Mouse (Mus musculus): ENCODE measurements at regions not wholly inside any gene's neighbourhood (a gene's known extent, or its start where the extent isn't known, plus 50 kb on each side); places are given as distances from the start of the nearest gene placed in this dataset.

GRCm38 (mm10) chr19:37754024-37754423 is 56.4 kb downstream of the Cyp26a1 start:
- ChIA-PET CTCF (interaction anchor here (0.5 to 1.2 kb wide), 5 partner anchors 22 to 229 kb away, joined by 3 to 6 read pairs (median 3); no protein-coding TSS in a partner anchor), POLR2A (interaction anchor here in 2 of 4 experiments (0.6 to 1.0 kb wide), 2 partner anchors 60 to 115 kb away, joined by 3 to 5 read pairs; no protein-coding TSS in a partner anchor)

GRCm38 (mm10) chr19:37755372-37755771 is 57.8 kb downstream of the Cyp26a1 start:
- ChIA-PET POLR2A (no interaction called here), CTCF (interaction anchor here (0.6 to 1.0 kb wide), 8 partner anchors 13 to 421 kb away, joined by 3 to 5 read pairs (median 3); no protein-coding TSS in a partner anchor)

GRCm38 (mm10) chr19:37769376-37769775 is 71.8 kb downstream of the Cyp26a1 start:
- CTCF ChIA-PET: no interaction called here
- POLR2A ChIA-PET: no interaction called here

- ChIA-PET CTCF (no interaction called here), POLR2A (interaction anchor here in 1 of 4 experiments (1.1 kb wide), 1 partner anchor 9 kb away, joined by 3 read pairs; no protein-coding TSS in a partner anchor)
Observed at GRCm38 (mm10) chr19:37771956-37772355, 74.4 kb downstream of the Cyp26a1 start.

GRCm38 (mm10) chr19:37774551-37774950 is 77.0 kb downstream of the Cyp26a1 start:
- ChIA-PET POLR2A (no interaction called here), CTCF (no interaction called here)

GRCm38 (mm10) chr19:37774966-37775365 is 77.4 kb downstream of the Cyp26a1 start:
- CTCF ChIA-PET: no interaction called here

GRCm38 (mm10) chr19:37777961-37778360 is 80.4 kb downstream of the Cyp26a1 start:
- POLR2A ChIA-PET: no interaction called here
- CTCF ChIA-PET: interaction anchor here in 1 of 4 experiments (0.6 kb wide), 1 partner anchor 32 kb away, joined by 3 read pairs; no protein-coding TSS in a partner anchor

More at GRCm38 (mm10) chr19:37774966-37775365, 77.4 kb downstream of the Cyp26a1 start:
- POLR2A ChIA-PET: no interaction called here

GRCm38 (mm10) chr19:37778568-37778967 is 81.0 kb downstream of the Cyp26a1 start:
- ChIA-PET POLR2A (no interaction called here), CTCF (no interaction called here)

GRCm38 (mm10) chr19:37788540-37788939 is 90.9 kb downstream of the Cyp26a1 start:
- ChIA-PET CTCF (no interaction called here), POLR2A (no interaction called here)

- ChIA-PET POLR2A (interaction anchor here in 1 of 4 experiments (0.6 to 1.4 kb wide), 2 partner anchors 68 to 98 kb away, joined by 3 read pairs; no protein-coding TSS in a partner anchor), CTCF (no interaction called here)
Observed at GRCm38 (mm10) chr19:37789576-37790180, 92.1 kb downstream of the Cyp26a1 start.

GRCm38 (mm10) chr19:37790281-37791073 is 92.9 kb downstream of the Cyp26a1 start:
- CTCF ChIA-PET: no interaction called here
- POLR2A ChIA-PET: interaction anchor here in 1 of 4 experiments (0.6 to 1.4 kb wide), 2 partner anchors 68 to 98 kb away, joined by 3 read pairs; no protein-coding TSS in a partner anchor

- POLR2A ChIA-PET: no interaction called here
- CTCF ChIA-PET: no interaction called here
Observed at GRCm38 (mm10) chr19:37793176-37793575, 95.6 kb downstream of the Cyp26a1 start.

- ChIA-PET CTCF (no interaction called here), POLR2A (interaction anchor here in 1 of 4 experiments (0.7 kb wide), 1 partner anchor 63 kb away, joined by 4 read pairs; no protein-coding TSS in a partner anchor)
Observed at GRCm38 (mm10) chr19:37795552-37796343, 98.2 kb downstream of the Cyp26a1 start.

- CTCF ChIA-PET: no interaction called here
- POLR2A ChIA-PET: interaction anchor here in 1 of 4 experiments (0.6 kb wide), 1 partner anchor 65 kb away, joined by 5 read pairs; no protein-coding TSS in a partner anchor
Observed at GRCm38 (mm10) chr19:37800161-37800660, 102.6 kb downstream of the Cyp26a1 start.

- CTCF ChIA-PET: interaction anchor here in 2 of 4 experiments (0.6 kb wide), 2 partner anchors 26 to 127 kb away, joined by 3 to 8 read pairs; no protein-coding TSS in a partner anchor
- POLR2A ChIA-PET: no interaction called here
Observed at GRCm38 (mm10) chr19:37809666-37810065, 112.1 kb downstream of the Cyp26a1 start.

- POLR2A ChIA-PET: interaction anchor here in 1 of 4 experiments (1.0 kb wide), 1 partner anchor 60 kb away, joined by 5 read pairs; no protein-coding TSS in a partner anchor
- CTCF ChIA-PET: no interaction called here
Observed at GRCm38 (mm10) chr19:37814089-37815073, 116.8 kb downstream of the Cyp26a1 start.

- ChIA-PET POLR2A (no interaction called here), CTCF (interaction anchor here in 1 of 4 experiments (0.6 kb wide), 1 partner anchor 421 kb away, joined by 4 read pairs; no protein-coding TSS in a partner anchor)
Observed at GRCm38 (mm10) chr19:37815627-37816026, 118.0 kb downstream of the Cyp26a1 start.

GRCm38 (mm10) chr19:37821243-37821642 is 123.6 kb downstream of the Cyp26a1 start:
- POLR2A ChIA-PET: no interaction called here
- CTCF ChIA-PET: no interaction called here
